Mouse (Mus musculus) layer of hippocampus, adult 9-11 months (tissue): ENCODE results near the gene Dapk3.
A peak's percentile ranks its signal among the peaks of the same experiment; 100 is the strongest.

Experiments used
- DNase-seq: peaks from one replicate; pipeline ENCODE4 v3.0.0; 2022

The Dapk3 gene

DNA sequence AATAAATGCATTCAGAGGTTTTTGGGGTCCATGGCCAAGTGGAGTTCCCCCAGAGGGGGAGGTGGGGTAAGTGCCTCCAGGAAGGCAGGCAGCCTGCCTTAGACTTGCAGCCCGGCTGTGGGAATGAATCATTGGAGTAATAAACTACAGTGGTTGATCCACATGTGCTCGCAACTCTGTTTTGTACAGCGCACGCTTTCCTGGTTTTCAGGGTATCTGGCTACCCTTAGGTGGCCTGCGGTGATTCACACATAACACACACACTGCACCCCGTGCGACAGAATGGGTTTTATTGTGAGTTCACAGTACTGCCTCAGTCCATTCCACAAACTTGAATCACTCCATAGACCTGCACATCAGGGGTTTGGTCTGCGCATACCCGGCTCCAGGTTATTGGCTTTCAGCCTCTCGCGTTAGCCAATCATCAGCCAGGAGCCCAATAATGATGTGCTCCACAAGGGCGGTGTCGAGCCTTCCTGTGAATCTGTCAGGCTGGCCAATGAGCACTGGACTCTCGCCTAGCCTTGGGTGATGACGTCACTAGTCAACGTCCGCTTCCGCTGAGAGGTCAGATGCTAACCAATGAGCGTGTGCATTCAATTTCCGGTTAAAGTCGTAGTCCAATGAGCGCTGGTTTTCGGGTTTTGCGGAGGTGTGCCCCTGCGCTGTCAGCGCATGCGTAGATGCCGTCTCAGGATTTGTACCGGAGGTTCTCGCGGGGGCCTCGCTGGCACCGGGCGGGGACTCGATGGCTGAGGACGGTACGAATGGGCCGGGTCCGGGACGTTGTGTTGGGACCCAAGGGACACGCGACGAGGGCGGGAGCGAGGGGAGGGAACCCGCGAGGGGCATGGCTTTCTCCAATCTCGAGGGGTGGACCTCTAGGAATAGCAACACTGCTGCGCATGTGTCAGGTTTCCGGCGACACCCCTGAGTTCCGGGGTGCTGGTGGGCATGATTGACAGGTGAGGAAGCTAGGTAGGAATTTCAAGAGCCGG is at the start of gene Dapk3:
Gene Dapk3, plus strand, starts transcription at position 670 of the 998 bp plus-strand sequence.
- DNase-seq: peak; percentile 99

DNA sequence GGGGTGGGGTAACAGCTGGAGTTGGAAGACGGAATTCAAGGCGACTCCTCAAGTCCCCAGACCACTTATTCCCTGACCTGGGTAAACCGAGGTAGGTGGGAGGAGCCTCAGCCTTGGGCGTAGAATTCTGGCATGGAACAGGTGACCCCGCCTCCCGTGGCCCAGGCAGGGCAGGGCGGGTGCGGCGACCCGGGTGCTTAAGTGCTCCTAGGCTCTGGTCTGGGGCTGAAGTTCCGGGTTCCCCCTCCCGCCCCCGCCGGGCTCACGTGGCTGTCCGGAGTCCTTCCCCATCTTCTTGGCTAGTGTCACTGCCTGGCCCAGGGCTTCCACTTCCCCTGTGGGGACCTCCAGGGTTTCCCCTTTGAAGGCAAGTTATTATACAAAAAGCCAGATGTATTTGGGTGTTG is 48.6 kb upstream of the Dapk3 start:
- peak; percentile 76 for DNase-seq

GRCm38 (mm10) chr10:81134966-81135681 is 47.7 kb upstream of the Dapk3 start, which contains the start of gene Zbtb7a:
Zbtb7a (plus strand) TSS chr10:81135220.
- DNase-seq: no peak

DNA sequence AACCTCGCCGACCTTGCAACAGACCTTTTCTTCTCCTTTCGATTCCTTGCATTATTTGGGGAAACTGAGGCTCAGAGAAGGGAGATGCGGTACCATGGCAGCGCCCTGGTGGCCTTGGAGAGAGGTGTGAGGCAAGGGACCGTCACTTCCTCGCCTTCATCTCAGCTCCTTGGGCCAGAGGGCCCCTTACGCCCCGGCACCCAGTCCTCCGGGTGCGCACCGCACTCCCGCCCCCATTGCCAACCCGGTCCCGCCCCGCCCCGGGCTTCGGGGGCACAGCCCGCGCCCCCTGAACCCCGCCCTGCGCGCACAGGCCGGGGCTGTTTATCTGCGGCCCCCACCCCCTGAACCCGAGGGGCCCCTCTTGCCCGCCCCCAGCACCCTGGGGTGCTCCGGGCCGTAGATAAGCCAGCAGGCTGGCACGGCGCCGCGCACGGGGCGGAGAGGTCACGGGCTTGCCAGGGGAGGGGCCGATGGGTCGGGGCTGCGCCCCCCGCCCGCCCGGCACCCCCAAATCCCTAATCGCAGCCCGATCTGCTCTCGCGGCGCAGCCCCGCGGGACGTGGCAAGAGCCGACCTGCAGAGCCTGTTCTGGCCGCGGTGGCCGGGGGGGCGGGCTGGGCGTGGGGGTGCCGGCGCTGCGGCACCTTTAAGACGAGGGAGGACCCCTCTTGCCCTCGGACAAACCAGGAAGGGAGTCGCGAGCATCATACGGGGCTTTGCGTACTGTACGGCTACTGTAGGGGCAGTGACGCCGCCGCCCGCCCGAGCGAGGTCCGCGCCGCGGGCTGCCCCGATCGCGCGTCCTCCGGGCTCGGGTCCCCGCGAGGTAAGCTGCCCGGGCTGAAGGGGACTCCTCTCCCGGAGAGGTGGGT is 46.7 kb upstream of the Dapk3 start:
- DNase-seq: peak; percentile 76

GRCm38 (mm10) chr10:81136706-81137231 is 46.0 kb upstream of the Dapk3 start:
- DNase-seq: no peak

- DNase-seq: peak; percentile 99
Measured at GRCm38 (mm10) chr10:81137252-81138130, 45.3 kb upstream of the Dapk3 start.

DNA sequence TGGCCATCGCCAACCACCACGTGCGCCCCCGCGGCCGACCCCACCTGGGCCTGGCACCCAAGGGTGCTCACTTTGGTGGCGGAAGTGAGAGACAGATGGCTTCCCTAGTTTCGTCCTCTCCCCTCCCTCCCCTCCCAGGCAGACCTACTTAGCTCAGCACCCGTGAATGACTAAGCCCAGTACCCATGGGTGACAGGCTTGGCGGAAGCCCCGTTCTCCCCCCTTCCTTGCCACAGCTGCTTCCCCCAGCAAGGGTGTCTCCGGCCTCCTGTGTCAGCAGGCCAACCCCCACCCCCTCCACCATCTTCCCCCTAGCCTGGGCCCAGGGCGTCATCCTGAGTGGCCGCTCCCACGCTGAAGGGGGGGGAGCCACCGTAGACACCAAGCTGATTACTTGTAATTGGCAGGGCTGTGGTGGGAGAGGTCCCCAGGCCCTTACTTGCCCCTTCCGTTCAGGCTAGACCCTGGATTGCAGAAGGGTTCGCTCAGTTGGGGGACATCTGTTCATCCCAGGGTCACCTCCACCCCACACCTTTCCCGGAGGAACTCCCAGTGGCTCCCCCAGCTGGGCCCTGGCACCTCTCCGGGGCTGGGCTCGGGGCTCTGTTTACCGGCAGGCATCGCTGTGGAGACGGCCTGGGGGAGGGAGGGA is 44.5 kb upstream of the Dapk3 start:
- peak; percentile 69 for DNase-seq

DNA sequence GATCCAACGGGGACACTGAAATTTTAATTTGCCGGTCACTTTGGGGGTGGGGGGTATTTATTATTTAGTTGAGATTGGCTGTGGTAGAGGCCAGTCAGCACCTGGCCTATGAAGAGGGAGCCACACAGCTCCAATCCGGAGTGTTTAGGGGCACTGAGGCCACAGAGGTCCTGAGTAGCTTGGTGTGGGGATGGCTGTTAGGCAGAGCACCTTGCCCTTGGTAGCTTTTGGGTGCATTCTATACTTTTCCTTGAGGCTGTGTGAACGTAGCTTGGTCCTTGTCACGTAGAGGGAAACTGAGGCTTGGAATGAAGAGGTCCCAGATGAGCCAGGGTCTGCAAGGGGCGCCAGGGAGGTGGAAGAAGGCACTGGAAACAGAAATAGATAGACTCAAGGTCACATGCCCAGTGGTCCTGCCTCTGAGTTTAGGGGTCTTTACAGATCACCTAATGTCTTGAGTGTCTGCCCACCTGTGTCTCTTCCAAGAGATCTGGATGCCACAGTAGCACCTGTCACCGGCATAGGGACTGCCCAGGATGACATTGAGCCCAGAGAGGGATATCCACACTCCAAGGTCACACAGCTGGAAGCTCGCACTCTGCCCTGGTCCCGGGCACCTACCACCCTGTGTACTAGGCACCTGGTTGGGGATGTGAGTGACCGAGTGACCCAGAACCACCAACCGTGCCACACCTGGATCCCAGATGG is 43.8 kb upstream of the Dapk3 start:
- DNase-seq: no peak

GRCm38 (mm10) chr10:81139529-81139846 is 43.3 kb upstream of the Dapk3 start:
- DNase-seq: no peak

- DNase-seq: no peak
Measured at GRCm38 (mm10) chr10:81140005-81140404, 42.8 kb upstream of the Dapk3 start.

DNA sequence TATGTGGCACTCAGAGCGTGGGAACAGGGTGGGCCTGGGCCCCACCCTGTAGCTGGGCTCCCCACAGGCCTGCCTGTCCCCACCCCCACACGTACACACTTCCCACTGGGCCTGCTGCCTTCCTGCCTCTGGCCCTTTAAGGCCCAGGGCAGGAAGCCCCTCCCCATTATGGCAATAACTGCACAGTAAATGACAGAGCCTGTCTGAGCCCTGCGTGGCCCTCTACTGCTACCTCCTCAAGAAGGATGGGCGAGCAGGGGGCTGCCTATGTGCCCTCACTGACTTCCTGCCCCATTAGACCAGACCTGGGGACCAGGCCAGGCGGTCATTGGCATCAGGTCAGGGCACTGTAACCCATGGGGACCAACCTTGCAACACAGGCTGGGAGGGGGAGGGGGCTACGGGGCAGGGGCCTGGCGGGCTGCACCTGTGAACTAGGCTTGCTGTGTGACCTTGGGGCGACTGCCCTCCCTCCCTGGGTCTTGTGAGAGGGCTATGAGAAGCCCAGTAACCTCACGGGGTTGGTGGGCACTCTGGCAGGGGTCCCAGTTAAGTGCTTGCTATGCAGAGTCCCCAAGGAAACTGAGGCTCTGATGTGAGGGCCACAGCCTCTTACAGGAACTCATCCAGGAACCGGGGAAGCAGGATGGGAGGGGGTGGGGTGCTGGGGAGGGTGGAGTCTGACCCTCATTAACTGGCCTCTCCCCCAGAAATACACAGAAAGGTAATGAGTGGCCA is 41.9 kb upstream of the Dapk3 start:
- no peak for DNase-seq

GRCm38 (mm10) chr10:81141455-81142210 is 41.2 kb upstream of the Dapk3 start:
- no peak for DNase-seq

GRCm38 (mm10) chr10:81142551-81142981 is 40.2 kb upstream of the Dapk3 start:
- no peak for DNase-seq

- no peak for DNase-seq
Measured at GRCm38 (mm10) chr10:81143157-81143633, 39.6 kb upstream of the Dapk3 start.

- DNase-seq: no peak
Measured at GRCm38 (mm10) chr10:81143845-81144437, 38.9 kb upstream of the Dapk3 start.

DNA sequence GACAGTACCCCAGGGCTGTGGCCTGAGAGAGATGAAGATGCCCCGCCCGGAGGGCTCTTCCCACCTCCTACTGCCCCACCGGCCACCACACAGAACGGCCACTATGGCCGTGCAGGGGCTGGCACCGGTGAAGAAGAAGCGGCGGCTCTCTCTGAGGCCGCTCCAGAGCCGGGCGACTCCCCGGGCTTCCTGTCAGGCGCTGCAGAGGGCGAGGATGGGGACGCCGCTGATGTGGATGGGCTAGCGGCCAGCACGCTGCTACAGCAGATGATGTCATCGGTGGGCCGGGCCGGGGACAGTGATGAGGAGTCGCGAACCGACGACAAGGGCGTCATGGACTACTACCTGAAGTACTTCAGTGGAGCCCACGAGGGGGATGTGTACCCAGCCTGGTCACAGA is 38.1 kb upstream of the Dapk3 start:
- DNase-seq: no peak

DNA sequence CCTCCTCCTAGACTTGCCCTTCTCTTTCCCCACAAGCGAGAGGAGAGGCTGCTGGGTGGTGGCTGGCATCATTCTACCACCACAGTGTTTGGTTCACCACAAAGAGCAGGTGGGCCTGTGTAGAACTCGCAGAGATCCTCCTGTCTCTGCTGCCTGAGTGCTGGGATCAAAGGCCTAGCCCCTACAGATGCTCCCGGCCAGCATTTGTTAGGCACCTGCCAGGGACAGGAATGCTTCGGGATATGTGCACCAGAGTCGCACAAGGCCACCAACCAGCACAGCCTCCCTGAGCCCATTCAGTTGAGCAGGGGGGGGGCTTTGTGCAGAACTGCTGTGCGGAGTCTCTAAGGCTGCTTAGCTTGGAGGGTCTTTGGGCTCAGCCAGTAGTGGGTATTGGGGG is 37.5 kb upstream of the Dapk3 start:
- DNase-seq: no peak

DNA sequence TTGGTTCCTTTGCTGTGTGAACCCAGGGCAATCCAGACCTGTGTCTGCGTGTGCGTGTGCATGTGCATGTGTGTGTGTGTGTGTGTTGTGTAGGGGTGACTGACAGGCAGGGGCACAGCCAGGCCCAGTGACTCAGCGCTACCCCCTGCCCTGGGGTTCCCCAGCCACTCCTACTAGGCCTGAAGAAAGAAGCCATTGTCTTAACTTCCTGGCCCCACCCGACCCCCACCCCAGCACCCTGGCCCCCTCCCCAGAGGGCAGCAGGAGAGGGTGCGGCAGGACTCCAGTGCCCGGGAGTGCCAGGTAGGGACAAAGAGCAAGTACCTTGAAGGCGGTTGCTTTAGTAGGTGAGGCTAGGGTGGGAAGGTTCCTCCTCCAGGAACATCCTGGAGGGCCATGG is 37.0 kb upstream of the Dapk3 start:
- DNase-seq: no peak
